Mouse (Mus musculus): ENCODE results near the gene Numa1. TPM values are rescaled to one million over a fixed set of nuclear protein-coding genes. Genes with fewer than 3 reads are reported as not detected.
"Not testable (repeated sequence)": the region's sequence is repeated elsewhere in the genome, so short reads cannot be mapped to it uniquely, and the experiment has no call there.

The Numa1 gene
- polyA plus RNA-seq, 1 experiment from 2014 or later, result 70.7 TPM

DNA sequence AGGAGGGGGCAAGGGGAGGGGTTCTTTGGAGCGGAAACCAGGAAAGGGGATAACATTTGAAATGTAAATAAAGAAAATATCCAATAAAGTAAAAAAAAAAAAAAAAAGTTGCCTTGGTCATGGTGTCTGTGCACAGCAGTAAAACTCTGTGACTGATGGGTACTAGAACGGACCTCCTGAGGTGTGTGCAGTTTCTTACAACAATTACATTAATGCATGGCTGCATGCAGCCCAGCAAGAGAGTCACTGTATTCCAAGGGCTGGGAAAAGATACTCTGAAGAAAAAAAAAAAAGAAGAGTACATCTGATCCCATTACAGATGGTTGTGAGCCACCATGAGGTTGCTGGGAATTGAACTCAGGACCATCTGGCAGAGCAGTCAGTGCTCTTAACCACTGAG is 87.0 kb downstream of the Numa1 start:
- not testable (repeated sequence) for H3K27me3 ChIP-seq; ATAC-seq; H3K4me3 ChIP-seq (replicated peaks); H3K9ac ChIP-seq (replicated peaks); H3K9me3 ChIP-seq; H3K4me1 ChIP-seq (replicated peaks); H3K27ac ChIP-seq; H3K4me2 ChIP-seq (replicated peaks)
- peaks cover 95% of the 10 kb centered on the region for H3K36me3 ChIP-seq
- 88% methylated on average over 2 of the region's 2 CpGs for WGBS

GRCm38 (mm10) chr7:102023821-102024220 is 89.9 kb downstream of the Numa1 start:
- Histone ChIP-seq H3K4me2 (replicated peaks) (no peak overlapping the region), H3K4me1 (replicated peaks) (no peaks in the 10 kb centered on the region), H3K9ac (replicated peaks) (no peak overlapping the region), H3K4me3 (replicated peaks) (no peak overlapping the region), H3K9me3 (no peaks in the 10 kb centered on the region), H3K27me3 (no peaks in the 10 kb centered on the region), H3K36me3 (peaks cover 85% of the 10 kb centered on the region), H3K27ac (no peak overlapping the region)
- 97% methylated on average over 9 of the region's 9 CpGs for WGBS
- no peak for ATAC-seq

DNA sequence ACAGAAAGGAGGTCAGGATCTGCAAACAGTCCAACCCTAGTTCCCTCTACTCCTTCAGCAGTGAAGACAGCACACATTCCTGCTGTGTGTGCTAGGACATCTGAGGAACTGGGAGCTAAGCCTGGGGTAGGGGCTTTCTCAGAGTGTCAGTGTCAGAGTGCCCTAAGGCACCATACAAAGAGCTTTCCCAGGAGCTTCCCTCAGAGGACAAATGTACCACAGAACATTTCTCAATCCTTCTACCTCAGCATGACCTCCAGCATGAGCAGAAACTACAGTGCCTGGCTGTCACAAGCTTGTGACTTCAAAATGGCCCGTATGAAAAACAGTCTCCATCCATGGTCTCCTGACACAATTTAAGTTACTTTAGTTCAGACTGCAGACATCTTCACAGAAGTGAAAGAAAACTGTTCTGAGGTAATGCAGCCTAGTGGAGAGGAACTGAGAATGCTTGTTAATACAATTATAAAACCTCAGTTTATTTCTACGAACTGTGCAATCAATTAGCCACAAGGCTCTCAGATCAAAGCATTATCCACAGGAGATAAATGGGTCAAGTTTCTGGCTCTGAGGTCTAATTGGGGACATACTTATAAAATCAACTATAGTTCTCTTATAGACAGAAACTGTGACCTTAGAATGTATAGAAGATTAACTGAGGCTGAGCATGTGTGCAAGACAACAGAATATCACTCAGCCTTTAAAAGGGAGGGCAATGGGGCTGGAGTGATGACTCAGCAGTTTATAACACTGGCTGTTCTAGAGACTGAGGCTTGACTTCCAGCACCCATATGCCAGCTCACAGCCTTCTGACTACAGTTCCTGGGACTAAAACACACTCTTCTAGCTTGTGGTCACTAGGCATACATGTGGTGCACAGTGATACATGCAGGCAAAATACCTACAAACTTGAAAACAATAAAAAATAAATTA is 91.5 kb downstream of the Numa1 start:
- H3K4me3 ChIP-seq (replicated peaks), result no peak overlapping the region
- no peaks in the 10 kb centered on the region for H3K9me3 ChIP-seq
- H3K36me3 ChIP-seq, result peaks cover 78% of the 10 kb centered on the region
- H3K27ac ChIP-seq, result no peak overlapping the region
- 90% methylated on average over 2 of the region's 2 CpGs for WGBS
- H3K4me1 ChIP-seq (replicated peaks), result no peaks in the 10 kb centered on the region
- ATAC-seq, result no peak
- H3K4me2 ChIP-seq (replicated peaks), result no peak overlapping the region
- H3K9ac ChIP-seq (replicated peaks), result no peak overlapping the region
- no peaks in the 10 kb centered on the region for H3K27me3 ChIP-seq

DNA sequence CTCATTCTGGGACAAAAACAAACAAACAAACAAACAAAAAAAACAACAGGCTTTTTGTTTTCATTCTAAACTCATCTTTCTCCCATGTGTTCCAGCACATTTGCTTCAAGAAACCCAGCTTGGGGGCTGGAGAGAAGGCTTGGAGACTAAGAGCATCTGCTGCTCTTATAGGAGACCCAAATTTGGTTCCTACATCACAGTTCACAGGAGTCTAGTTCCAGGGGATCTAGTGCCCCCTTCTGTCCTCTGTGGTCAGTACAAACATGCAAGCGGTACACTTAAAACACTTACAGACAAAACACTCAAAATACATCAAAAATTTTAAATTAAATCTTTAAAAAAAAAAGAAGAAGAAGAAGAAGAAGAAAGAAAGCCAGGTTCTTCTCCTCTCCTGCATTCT is 101.0 kb downstream of the Numa1 start:
- no peak overlapping the region for H3K9ac ChIP-seq (replicated peaks)
- 88% methylated on average over 1 of the region's 1 CpGs for WGBS

DNA sequence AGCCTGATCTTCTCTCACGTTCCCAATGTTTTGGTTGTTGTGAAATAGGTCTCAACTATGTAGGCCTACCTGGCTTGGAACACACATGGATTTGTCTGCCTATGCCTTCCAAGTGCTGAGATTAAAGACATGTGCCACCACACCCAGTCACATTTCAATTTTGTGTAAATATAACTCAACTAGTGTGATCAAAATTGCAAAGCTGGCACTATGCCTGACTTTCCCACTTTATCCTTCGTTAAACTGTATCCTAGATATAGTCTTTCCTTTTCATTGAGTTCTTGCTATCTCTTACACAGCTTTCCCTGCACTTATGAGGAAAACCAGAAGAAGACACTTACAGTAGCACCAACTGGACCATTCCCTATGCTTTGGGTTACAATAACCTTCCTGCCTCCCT is 101.6 kb downstream of the Numa1 start:
- H3K4me1 ChIP-seq (replicated peaks), result no peaks in the 10 kb centered on the region
- WGBS, result 100% methylated on average over 2 of the region's 2 CpGs
- ATAC-seq, result no peak
- H3K36me3 ChIP-seq, result peaks cover 97% of the 10 kb centered on the region
- H3K27ac ChIP-seq, result no peak overlapping the region
- no peak overlapping the region for H3K4me2 ChIP-seq (replicated peaks)
- no peaks in the 10 kb centered on the region for H3K27me3 ChIP-seq
- no peak overlapping the region for H3K4me3 ChIP-seq (replicated peaks)
- no peaks in the 10 kb centered on the region for H3K9me3 ChIP-seq
- H3K9ac ChIP-seq (replicated peaks), result no peak overlapping the region

More for the DNA sequence above, 101.0 kb downstream of the Numa1 start:
- no peak overlapping the region for H3K4me2 ChIP-seq (replicated peaks)
- H3K9me3 ChIP-seq, result no peaks in the 10 kb centered on the region
- H3K4me1 ChIP-seq (replicated peaks), result no peaks in the 10 kb centered on the region
- no peaks in the 10 kb centered on the region for H3K27me3 ChIP-seq
- H3K4me3 ChIP-seq (replicated peaks), result no peak overlapping the region
- ATAC-seq, result no peak
- peaks cover 92% of the 10 kb centered on the region for H3K36me3 ChIP-seq
- H3K27ac ChIP-seq, result no peak overlapping the region

DNA sequence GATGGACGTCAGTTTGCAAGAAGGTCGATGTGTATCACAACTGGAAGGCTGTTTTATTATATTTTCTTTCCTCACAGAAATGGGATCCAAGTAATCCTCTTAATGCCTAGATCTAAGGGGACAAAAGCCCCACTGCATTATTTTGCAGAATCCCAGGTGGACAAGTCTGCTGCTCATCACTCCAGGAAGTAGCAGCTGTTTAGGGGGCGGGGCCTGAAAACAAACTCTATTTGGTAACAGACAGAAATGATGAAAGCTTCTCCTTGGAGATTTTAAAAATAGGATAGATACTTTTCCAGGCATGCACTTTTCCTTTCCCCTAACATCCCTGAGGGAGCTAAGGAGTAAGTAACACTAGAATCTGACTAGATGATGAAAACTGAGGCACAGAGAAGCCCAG is 103.4 kb downstream of the Numa1 start:
- no peak for ATAC-seq
- Histone ChIP-seq H3K4me2 (replicated peaks) (no peak overlapping the region), H3K4me3 (replicated peaks) (no peak overlapping the region), H3K27ac (no peak overlapping the region), H3K27me3 (no peaks in the 10 kb centered on the region), H3K9me3 (no peaks in the 10 kb centered on the region), H3K9ac (replicated peaks) (no peak overlapping the region), H3K36me3 (peaks cover 90% of the 10 kb centered on the region), H3K4me1 (replicated peaks) (no peaks in the 10 kb centered on the region)
- WGBS, result 93% methylated on average over 3 of the region's 3 CpGs

- no peak overlapping the region for H3K27ac ChIP-seq
- no peak overlapping the region for H3K4me2 ChIP-seq (replicated peaks)
- no peaks in the 10 kb centered on the region for H3K4me1 ChIP-seq (replicated peaks)
- no peak for ATAC-seq
- H3K4me3 ChIP-seq (replicated peaks), result no peak overlapping the region
- WGBS, result 94% methylated on average over 2 of the region's 2 CpGs
- no peak overlapping the region for H3K9ac ChIP-seq (replicated peaks)
- peaks cover 42% of the 10 kb centered on the region for H3K36me3 ChIP-seq
- H3K27me3 ChIP-seq, result no peaks in the 10 kb centered on the region
- H3K9me3 ChIP-seq, result no peaks in the 10 kb centered on the region
Measured at GRCm38 (mm10) chr7:102042314-102042713, 108.4 kb downstream of the Numa1 start.

DNA sequence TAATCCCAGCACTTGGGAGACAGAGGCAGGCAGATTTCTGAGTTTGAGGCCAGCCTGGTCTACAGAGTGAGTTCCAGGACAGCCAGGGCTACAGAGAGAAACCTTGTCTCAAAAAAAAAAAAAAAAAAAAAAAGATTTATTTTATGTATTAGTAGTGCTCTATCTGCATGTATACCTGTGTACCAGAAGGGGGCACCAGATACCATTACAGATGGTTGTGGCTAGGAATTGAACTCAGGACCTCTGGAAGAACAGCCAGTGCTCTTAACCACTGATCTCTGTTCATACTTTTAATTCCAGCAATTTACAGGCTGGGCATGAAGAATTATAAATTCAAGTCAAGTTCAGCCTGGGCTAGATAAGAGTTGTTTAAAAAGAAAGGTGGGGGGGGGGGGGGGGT is 114.6 kb downstream of the Numa1 start:
- not testable (repeated sequence) for H3K4me3 ChIP-seq (replicated peaks); H3K9ac ChIP-seq (replicated peaks); H3K9me3 ChIP-seq; H3K27me3 ChIP-seq; H3K4me2 ChIP-seq (replicated peaks); H3K27ac ChIP-seq; H3K4me1 ChIP-seq (replicated peaks); ATAC-seq
- H3K36me3 ChIP-seq, result peaks cover 10% of the 10 kb centered on the region

DNA sequence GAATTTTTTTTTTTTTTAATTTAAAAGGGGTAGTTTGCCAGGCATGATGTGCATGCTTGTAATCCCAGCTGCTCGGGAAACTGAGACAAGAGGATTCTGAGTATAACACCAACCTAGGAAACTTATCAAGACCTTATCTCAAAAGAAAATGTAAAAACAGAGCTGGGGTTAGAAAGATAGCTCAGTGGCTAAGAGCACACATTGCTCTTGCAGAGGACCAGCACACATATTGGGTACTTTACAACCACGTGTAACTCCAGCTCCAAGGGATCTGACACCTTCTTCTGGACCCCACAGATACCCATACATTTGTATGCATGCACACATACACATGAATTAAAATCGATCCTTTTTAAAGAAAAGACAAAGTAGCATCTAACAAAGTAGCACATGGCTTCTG is 127.4 kb downstream of the Numa1 start:
- 95% methylated on average over 3 of the region's 3 CpGs for WGBS
- peaks cover 31% of the 10 kb centered on the region for H3K4me1 ChIP-seq (replicated peaks)
- H3K9ac ChIP-seq (replicated peaks), result no peak overlapping the region
- no peak for ATAC-seq
- peaks cover 25% of the 10 kb centered on the region; the same call in 1 of the 2 replicates for H3K36me3 ChIP-seq
- no peaks in the 10 kb centered on the region for H3K9me3 ChIP-seq
- no peak overlapping the region for H3K27ac ChIP-seq
- no peak overlapping the region for H3K4me2 ChIP-seq (replicated peaks)
- H3K27me3 ChIP-seq, result no peaks in the 10 kb centered on the region
- H3K4me3 ChIP-seq (replicated peaks), result no peak overlapping the region

- Histone ChIP-seq H3K4me3 (replicated peaks) (no peak overlapping the region), H3K4me1 (replicated peaks) (peaks cover 35% of the 10 kb centered on the region), H3K36me3 (peaks cover 17% of the 10 kb centered on the region; the same call in 1 of the 2 replicates), H3K4me2 (replicated peaks) (no peak overlapping the region), H3K9ac (replicated peaks) (no peak overlapping the region), H3K9me3 (no peaks in the 10 kb centered on the region), H3K27ac (no peak overlapping the region), H3K27me3 (no peaks in the 10 kb centered on the region)
- no peak for ATAC-seq
- 100% methylated on average over 1 of the region's 1 CpGs for WGBS
Measured at GRCm38 (mm10) chr7:102062203-102062602, 128.3 kb downstream of the Numa1 start.

DNA sequence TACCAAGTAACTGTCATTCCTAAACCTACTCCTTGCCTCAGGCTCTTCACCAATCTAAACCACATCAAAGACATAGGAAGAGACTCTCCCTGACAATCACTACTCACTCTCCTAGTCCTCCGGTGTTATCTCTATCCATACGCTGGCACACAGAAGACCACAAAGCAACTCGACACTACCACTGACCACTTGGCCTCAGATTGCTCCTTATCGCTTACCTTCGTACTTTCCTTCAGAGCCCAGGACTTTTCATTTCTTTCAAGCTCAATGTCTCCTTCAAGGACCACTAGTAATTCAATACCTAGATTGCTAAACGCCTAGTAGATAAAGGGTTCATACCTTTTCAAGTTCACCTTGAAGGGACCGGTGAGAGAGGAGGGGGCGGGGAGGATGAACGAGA is 130.0 kb downstream of the Numa1 start:
- H3K27ac ChIP-seq, result no peak overlapping the region
- peaks cover 9% of the 10 kb centered on the region; the same call in 1 of the 2 replicates for H3K36me3 ChIP-seq
- H3K4me2 ChIP-seq (replicated peaks), result peak overlapping the region; percentile 75
- H3K4me1 ChIP-seq (replicated peaks), result peaks cover 35% of the 10 kb centered on the region
- H3K27me3 ChIP-seq, result no peaks in the 10 kb centered on the region
- ATAC-seq, result no peak
- H3K4me3 ChIP-seq (replicated peaks), result peak overlapping the region; percentile 81
- 90% methylated on average over 9 of the region's 9 CpGs for WGBS
- no peaks in the 10 kb centered on the region for H3K9me3 ChIP-seq
- H3K9ac ChIP-seq (replicated peaks), result peak overlapping the region; percentile 81; the same call in 1 of the 2 replicates
